Mouse (Mus musculus): ENCODE results near the gene Capzb. TPM values are rescaled to one million over a fixed set of nuclear protein-coding genes. Genes with fewer than 3 reads are reported as not detected.
A peak's percentile ranks its signal among the peaks of the same experiment; 100 is the strongest.

The Capzb gene
- polyA plus RNA-seq, 1 experiment: 172 TPM

- no peaks in the 10 kb centered on the region for H3K4me1 ChIP-seq (ENCODE audit: control insufficient read depth, insufficient read depth, low read length)
- no peak overlapping the region for H3K4me3 ChIP-seq (replicated peaks; ENCODE audit: extremely low read depth, low read depth, low read length)
- DNase-seq: no peak
- WGBS: 91% methylated on average over 11 of the region's 11 CpGs
- TF ChIP-seq POLR2A (IDR thresholded peaks at IDR 0.05; ENCODE audit: borderline replicate concordance, extremely low read depth, low read depth, low read length) (no peak), CTCF (IDR thresholded peaks at IDR 0.05; ENCODE audit: insufficient read depth, low read length) (no peak)
Observed at GRCm38 (mm10) chr4:139318449-139318848, 125.8 kb downstream of the Capzb start.

GRCm38 (mm10) chr4:139319740-139320139 is 127.0 kb downstream of the Capzb start:
- Histone ChIP-seq H3K4me3 (replicated peaks; ENCODE audit: extremely low read depth, low read depth, low read length) (no peak overlapping the region), H3K4me1 (ENCODE audit: control insufficient read depth, insufficient read depth, low read length) (no peaks in the 10 kb centered on the region)
- 82% methylated on average over 4 of the region's 4 CpGs for WGBS
- DNase-seq: no peak
- no peak for TF ChIP-seq CTCF (IDR thresholded peaks at IDR 0.05; ENCODE audit: insufficient read depth, low read length)
- no peak for TF ChIP-seq POLR2A (IDR thresholded peaks at IDR 0.05; ENCODE audit: borderline replicate concordance, extremely low read depth, low read depth, low read length)

- WGBS: 6% methylated on average over 10 of the region's 10 CpGs
- Histone ChIP-seq H3K4me1 (ENCODE audit: control insufficient read depth, insufficient read depth, low read length) (no peaks in the 10 kb centered on the region), H3K4me3 (replicated peaks; ENCODE audit: extremely low read depth, low read depth, low read length) (peak overlapping the region; percentile 23)
- DNase-seq: peak; percentile 65
- TF ChIP-seq CTCF (IDR thresholded peaks at IDR 0.05; ENCODE audit: insufficient read depth, low read length): peak; percentile 72
- peak; percentile 36; the same call in 1 of the 2 replicates for TF ChIP-seq POLR2A (IDR thresholded peaks at IDR 0.05; ENCODE audit: borderline replicate concordance, extremely low read depth, low read depth, low read length)
Observed at GRCm38 (mm10) chr4:139330605-139331004, 137.9 kb downstream of the Capzb start.

DNA sequence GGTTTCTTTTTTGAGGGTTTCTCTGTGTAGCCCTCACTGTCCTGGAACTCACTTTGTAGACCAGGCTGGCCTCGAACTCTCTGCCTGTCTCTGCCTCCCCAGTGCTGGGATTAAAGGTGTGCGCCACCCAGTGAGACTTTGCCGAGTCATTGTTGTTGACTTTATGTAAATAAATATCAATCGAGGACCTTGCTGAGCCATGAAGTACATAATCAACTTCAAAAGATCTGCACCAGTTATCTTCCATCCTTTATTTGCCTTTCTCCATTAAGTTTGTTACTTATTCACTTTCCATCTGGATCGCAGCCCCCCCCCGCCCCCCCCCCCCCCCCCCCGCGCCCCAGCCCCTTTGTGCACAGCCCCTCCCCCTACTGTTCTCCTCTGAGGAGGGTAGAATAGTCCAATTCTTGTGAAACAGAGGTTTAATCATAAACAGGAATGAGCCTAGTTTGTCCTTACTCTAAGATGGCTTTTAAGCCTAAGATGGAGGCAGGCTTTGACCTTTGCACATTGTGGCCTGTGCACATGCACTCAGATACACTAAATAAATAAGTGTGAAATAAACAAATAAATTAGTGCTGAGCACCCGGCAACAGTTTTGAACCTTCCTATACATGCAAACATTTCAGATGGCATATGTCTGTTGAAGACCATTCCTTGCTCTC is 142.1 kb downstream of the Capzb start:
- Histone ChIP-seq H3K4me1 (ENCODE audit: control insufficient read depth, insufficient read depth, low read length) (no peaks in the 10 kb centered on the region), H3K4me3 (replicated peaks; ENCODE audit: extremely low read depth, low read depth, low read length) (no peak overlapping the region)
- no peak for TF ChIP-seq POLR2A (IDR thresholded peaks at IDR 0.05; ENCODE audit: borderline replicate concordance, extremely low read depth, low read depth, low read length)
- no peak for TF ChIP-seq CTCF (IDR thresholded peaks at IDR 0.05; ENCODE audit: insufficient read depth, low read length)
- WGBS: 38% methylated on average over 9 of the region's 9 CpGs
- DNase-seq: no peak

DNA sequence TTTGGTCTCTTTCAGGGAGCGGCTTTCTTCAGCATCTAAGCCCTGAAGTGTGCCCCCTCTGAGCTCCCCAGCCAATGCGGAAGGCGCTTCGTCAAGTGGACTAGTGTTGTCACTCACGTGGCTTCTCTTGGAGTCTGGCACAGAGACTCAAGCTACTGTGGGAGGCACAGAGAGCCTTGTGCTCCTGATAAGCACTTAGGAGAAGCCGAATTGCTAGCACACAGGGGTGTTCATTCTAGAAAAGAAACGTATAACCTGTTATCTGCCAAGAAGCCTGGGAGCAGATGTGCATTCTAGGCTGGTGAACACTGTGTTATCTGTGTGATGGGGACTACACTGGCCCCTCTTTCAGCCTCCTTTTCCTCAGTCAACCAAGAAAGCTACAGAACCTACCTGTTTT is 142.8 kb downstream of the Capzb start:
- Histone ChIP-seq H3K4me1 (ENCODE audit: control insufficient read depth, insufficient read depth, low read length) (no peaks in the 10 kb centered on the region), H3K4me3 (replicated peaks; ENCODE audit: extremely low read depth, low read depth, low read length) (no peak overlapping the region)
- TF ChIP-seq CTCF (IDR thresholded peaks at IDR 0.05; ENCODE audit: insufficient read depth, low read length) (no peak), POLR2A (IDR thresholded peaks at IDR 0.05; ENCODE audit: borderline replicate concordance, extremely low read depth, low read depth, low read length) (no peak)
- no peak for DNase-seq
- WGBS: 36% methylated on average over 7 of the region's 7 CpGs

DNA sequence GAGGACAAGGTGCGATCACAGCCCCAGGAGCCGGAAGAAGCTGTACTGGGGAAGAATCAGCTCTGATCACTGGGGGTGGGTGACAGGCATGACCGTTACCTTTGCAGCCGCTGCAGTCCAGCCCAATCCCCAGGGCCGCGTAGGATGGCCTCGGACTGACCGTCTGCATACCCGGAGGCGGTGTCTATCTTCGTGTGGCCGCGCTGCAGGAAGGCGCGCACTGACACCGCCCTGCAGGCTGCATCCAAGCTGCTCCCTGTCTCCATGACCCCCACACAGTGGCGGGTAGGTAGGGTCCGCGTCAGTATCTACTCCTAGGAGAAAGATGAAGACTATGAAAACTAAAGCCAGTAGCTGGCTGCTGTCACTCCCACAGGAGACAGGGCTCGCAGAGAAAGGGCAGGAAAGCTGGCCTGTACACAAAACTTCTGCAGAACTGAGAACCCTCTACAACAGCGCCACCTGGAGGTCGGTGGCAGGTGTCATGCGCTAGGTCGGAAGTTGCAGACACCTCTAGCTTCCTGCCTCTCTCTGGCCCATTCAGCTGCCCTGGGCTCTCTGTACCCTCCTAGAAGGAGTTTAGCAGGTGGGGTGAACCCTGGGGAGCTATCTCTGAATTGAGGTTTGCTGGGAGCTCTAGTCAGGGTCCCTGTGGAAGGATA is 144.3 kb downstream of the Capzb start:
- WGBS: 20% methylated on average over 24 of the region's 24 CpGs
- peak; percentile 86 for TF ChIP-seq CTCF (IDR thresholded peaks at IDR 0.05; ENCODE audit: insufficient read depth, low read length)
- TF ChIP-seq POLR2A (IDR thresholded peaks at IDR 0.05; ENCODE audit: borderline replicate concordance, extremely low read depth, low read depth, low read length): no peak
- H3K4me1 ChIP-seq (ENCODE audit: control insufficient read depth, insufficient read depth, low read length): no peaks in the 10 kb centered on the region
- peak overlapping the region; percentile 3 for H3K4me3 ChIP-seq (replicated peaks; ENCODE audit: extremely low read depth, low read depth, low read length)
- peak; percentile 78 for DNase-seq

GRCm38 (mm10) chr4:139338145-139338544 is 145.4 kb downstream of the Capzb start:
- no peak for DNase-seq
- Histone ChIP-seq H3K4me1 (ENCODE audit: control insufficient read depth, insufficient read depth, low read length) (no peaks in the 10 kb centered on the region), H3K4me3 (replicated peaks; ENCODE audit: extremely low read depth, low read depth, low read length) (no peak overlapping the region)
- no peak for TF ChIP-seq CTCF (IDR thresholded peaks at IDR 0.05; ENCODE audit: insufficient read depth, low read length)
- TF ChIP-seq POLR2A (IDR thresholded peaks at IDR 0.05; ENCODE audit: borderline replicate concordance, extremely low read depth, low read depth, low read length): no peak
- WGBS: 51% methylated on average over 33 of the region's 33 CpGs

DNA sequence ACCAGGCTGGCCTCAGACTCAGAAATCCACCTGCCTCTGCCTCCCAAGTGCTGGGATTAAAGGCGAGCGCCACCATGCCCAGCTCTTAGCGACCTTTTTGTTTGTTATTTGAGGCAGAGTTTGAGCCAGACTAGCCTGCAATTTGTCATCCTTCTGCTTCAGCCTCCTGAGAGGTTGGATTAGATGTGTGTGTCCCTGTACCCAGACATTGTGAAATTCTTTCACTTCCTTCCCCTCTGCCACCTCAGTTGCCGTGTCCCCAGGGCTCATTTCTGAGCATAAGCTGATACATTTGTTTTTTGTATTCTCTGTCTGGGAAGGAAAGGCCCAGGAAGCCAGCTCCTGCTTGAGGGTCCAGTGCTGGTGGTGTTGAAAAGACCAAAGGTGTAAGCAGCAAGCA is 148.1 kb downstream of the Capzb start:
- Histone ChIP-seq H3K4me3 (replicated peaks; ENCODE audit: extremely low read depth, low read depth, low read length) (no peak overlapping the region), H3K4me1 (ENCODE audit: control insufficient read depth, insufficient read depth, low read length) (no peaks in the 10 kb centered on the region)
- WGBS: 57% methylated on average over 4 of the region's 4 CpGs
- no peak for DNase-seq
- TF ChIP-seq POLR2A (IDR thresholded peaks at IDR 0.05; ENCODE audit: borderline replicate concordance, extremely low read depth, low read depth, low read length) (no peak), CTCF (IDR thresholded peaks at IDR 0.05; ENCODE audit: insufficient read depth, low read length) (no peak)

Other genes with a start within 250 kb of the Capzb start
- gene Rnf186, start 225.8 kb upstream of the Capzb start, polyA plus RNA-seq (2012; rRNA removed): 74.5 and 93.5 TPM in 2 replicates
- gene Tmco4, start 220.0 kb upstream of the Capzb start, polyA plus RNA-seq (2012; rRNA removed): 14.7 and 15.1 TPM in 2 replicates
- 0.19 and 0.22 TPM in 2 replicates for gene Htr6, start 117.3 kb upstream of the Capzb start, polyA plus RNA-seq (2012; rRNA removed)
- 330 and 497 TPM in 2 replicates for gene Nbl1, start 99.9 kb upstream of the Capzb start, polyA plus RNA-seq (2012; rRNA removed)
- gene Minos1, start 61.8 kb upstream of the Capzb start, polyA plus RNA-seq (2012; rRNA removed): 29.7 and 37.7 TPM in 2 replicates
- 28.1 and 34.0 TPM in 2 replicates for gene Pqlc2, start 117.8 kb downstream of the Capzb start, polyA plus RNA-seq (2012; rRNA removed)
- 30.9 and 32.4 TPM in 2 replicates for gene Akr7a5, start 117.8 kb downstream of the Capzb start, polyA plus RNA-seq (2012; rRNA removed)
- gene Mrto4, start 159.7 kb downstream of the Capzb start, polyA plus RNA-seq (2012; rRNA removed): 12.4 and 17.9 TPM in 2 replicates
- gene Emc1, start 159.7 kb downstream of the Capzb start, polyA plus RNA-seq (2012; rRNA removed): 38.3 and 42.7 TPM in 2 replicates
- 163 and 183 TPM in 2 replicates for gene Ubr4, start 159.7 kb downstream of the Capzb start, polyA plus RNA-seq (2012; rRNA removed)

Measured in lung, adult 2 months (tissue).